ENCODE assay signal across 8 mouse cellular contexts in the genomic region with DNA sequence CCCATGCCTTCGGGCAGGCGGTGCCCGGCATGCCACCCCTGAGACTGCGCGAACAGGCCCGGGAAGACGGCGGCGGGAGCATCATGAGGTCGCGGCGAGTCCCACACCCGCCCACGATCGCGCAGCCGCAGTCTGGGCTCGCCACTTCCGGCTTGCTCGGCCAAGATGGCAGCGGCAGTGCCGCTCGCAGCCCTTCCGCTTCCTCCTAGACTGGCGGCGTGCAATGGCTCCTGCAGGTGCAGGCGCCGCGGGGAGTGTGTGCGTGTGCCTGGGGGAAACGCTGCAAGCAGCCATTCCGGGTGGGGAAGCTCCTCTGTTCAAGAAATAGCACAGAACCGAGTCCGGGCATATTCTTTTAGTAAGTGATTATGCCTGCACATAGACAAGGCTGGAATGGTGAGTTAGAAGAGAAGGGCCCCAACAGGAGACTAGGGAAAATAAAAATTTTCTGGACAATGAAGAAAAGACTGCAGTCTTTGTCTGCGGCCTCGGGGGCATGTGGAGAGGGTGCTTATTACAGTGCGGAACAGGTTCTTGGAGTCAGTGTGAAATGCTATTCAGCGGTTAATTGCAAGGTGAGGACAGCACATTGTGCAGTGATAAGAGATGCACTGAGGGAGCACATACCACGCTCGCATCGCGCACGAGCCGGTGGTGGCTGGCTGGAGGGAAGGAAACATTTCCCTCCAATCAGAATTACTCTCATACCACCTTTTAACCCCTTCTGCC.
DNase-seq lines count a peak whose midpoint lies in the region; ATAC-seq and TF ChIP-seq lines count a peak whose summit lies in the region.

No protein-coding gene starts in this region.

- intact Hi-C loops in gastrocnemius, adult 2 months (cut with DNase I) = loop anchor here (2.0 to 5.0 kb wide), 2 partner anchors 85 to 126 kb away; no protein-coding TSS in a partner anchor

- peaks cover 2% of the 10 kb centered on the region; the same call in 1 of the 2 replicates for H3K4me1 ChIP-seq in hindbrain, postnatal 0 days (ENCODE audit: insufficient read depth, low read length)

- H3K27ac ChIP-seq in gastrocnemius, adult 2 months = peak overlapping the region; percentile 94
- H3K27ac ChIP-seq in hindbrain, postnatal 0 days = peak overlapping the region; percentile 98

- peak overlapping the region; percentile 85 for H3K4me2 ChIP-seq in hindbrain, postnatal 0 days (ENCODE audit: low read depth, low read length)

- no peaks in the 10 kb centered on the region for H3K27me3 ChIP-seq in hindbrain, postnatal 0 days (ENCODE audit: insufficient read depth, low read length)

- H3K9ac ChIP-seq in hindbrain, postnatal 0 days (replicated peaks; ENCODE audit: low read length) = peak overlapping the region; percentile 83

- peak; percentile 93 for ATAC-seq in common myeloid progenitor, adult 5-6 weeks (replicated peaks; ENCODE audit: low read depth, poor library complexity, severe bottlenecking)
- peak; percentile 93 for ATAC-seq in hindbrain, postnatal 0 days

- H3K9me3 ChIP-seq in hindbrain, postnatal 0 days (ENCODE audit: low read length) = no peaks in the 10 kb centered on the region

- H3K36me3 ChIP-seq in hindbrain, postnatal 0 days (ENCODE audit: insufficient read depth, low read length) = no peaks in the 10 kb centered on the region

- TF ChIP-seq CTCF in gastrocnemius, adult 2 months (IDR thresholded peaks at IDR 0.05) = peak; percentile 6; the same call in 1 of the 2 replicates
- TF ChIP-seq CTCF in hindbrain, postnatal 0 days (IDR thresholded peaks at IDR 0.05; ENCODE audit: low read depth) = peak; percentile 34; the same call in 1 of the 2 replicates

- DNase-seq in ZHBTc4 (ENCODE audit: low read depth, low spot score) = peak; percentile 95
- peak; percentile 95 for DNase-seq in gastrocnemius, adult 2 months
- DNase-seq in hindbrain, postnatal 0 days (ENCODE audit: low spot score) = peak; percentile 95
- peak; percentile 93 to 94 for DNase-seq in left cerebral cortex, adult 18-20 months (ENCODE audit: low spot score in 2 of 2)
- DNase-seq in lung, postnatal 4 days = peak; percentile 94 to 95
- DNase-seq in retina, postnatal 1 day = peak; percentile 95
- peak; percentile 96 for DNase-seq in thymus, postnatal 4 days

- H3K4me3 ChIP-seq in gastrocnemius, adult 2 months = peak overlapping the region; percentile 91
- peak overlapping the region; percentile 59 for H3K4me3 ChIP-seq in hindbrain, postnatal 0 days (ENCODE audit: low read length)

- 1% methylated on average over 44 of the region's 44 CpGs for WGBS in hindbrain, postnatal 0 days

Comparison
In these comparisons a context has a peak if more than half of its experiments do, and no peak if none do; other contexts are left out.
1. Peak in every context shown above with its lines: DNase-seq, ATAC-seq, H3K4me3 ChIP-seq and H3K27ac ChIP-seq.